Mouse (Mus musculus) ES-Bruce4 (cell line): ENCODE results near the gene Gpr61.

Source experiments
- CTCF ChIP-seq: IDR thresholded peaks from one replicate; pipeline ENCODE4 v1.8.1; 2011; ENCODE audit warnings: low read depth, low read length
- EP300 ChIP-seq: IDR thresholded peaks from 2 replicates; pipeline ENCODE4 v1.6.1; 2011; ENCODE audit warnings: low read depth, low read length; ENCODE audit not compliant: insufficient read depth
- POLR2A ChIP-seq: IDR thresholded peaks from one replicate; pipeline ENCODE4 v1.8.1; 2011; ENCODE audit warnings: low read length; ENCODE audit not compliant: insufficient read depth

DNA sequence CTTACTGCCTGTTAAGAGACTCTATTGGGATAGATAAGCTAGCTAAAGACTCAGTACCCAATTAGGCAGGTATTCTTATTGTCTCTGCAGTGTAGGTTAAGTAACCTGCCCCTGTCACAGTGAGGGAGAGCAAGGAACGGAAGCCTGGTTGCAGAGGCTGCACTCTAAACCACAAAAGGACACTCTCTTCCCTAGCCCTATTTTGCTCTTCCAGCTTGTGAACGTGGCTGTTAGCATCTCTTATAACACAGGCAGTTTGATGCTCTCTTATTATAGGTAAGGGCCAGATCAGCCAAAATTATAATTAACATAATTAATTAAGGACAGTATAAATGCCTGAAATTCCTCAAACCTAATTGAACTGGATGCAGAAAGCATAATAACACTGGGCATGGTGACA, 25.8 kb upstream of the Gpr61 start:
- TF ChIP-seq CTCF = no peak
- no peak for TF ChIP-seq EP300
- TF ChIP-seq POLR2A = no peak
